Mouse (Mus musculus) common myeloid progenitor, adult 5-6 weeks (primary cell): ENCODE results near the gene A930018P22Rik. TPM values are rescaled to one million over a fixed set of nuclear protein-coding genes. Genes with fewer than 3 reads are reported as not detected.

Experiments
- ATAC-seq: replicated peaks from 2 replicates; pipeline ENCODE4 v1.8.0; 2016; ENCODE audit warnings: low read depth, mild to moderate bottlenecking, moderate TSS enrichment, inconsistent platforms; ENCODE audit not compliant: poor library complexity, severe bottlenecking
- total RNA-seq: library from RNA; stranded (forward); fragments of 200-1000, 187-1606 nt; gene quantifications from 2 replicates; pipeline ENCODE4 v1.2.3, GENCODE M21; 2017

The A930018P22Rik gene
- total RNA-seq, 1 experiment from 2014 or later: not detected

- no peak for ATAC-seq
These were observed 28.2 kb downstream of the A930018P22Rik start for GRCm38 (mm10) chr2:104150608-104151397.

GRCm38 (mm10) chr2:104153345-104153744, 30.8 kb downstream of the A930018P22Rik start:
- ATAC-seq: no peak

- no peak for ATAC-seq
These were observed 31.3 kb downstream of the A930018P22Rik start for GRCm38 (mm10) chr2:104153876-104154275.

GRCm38 (mm10) chr2:104157831-104158230, 35.3 kb downstream of the A930018P22Rik start:
- no peak for ATAC-seq

DNA sequence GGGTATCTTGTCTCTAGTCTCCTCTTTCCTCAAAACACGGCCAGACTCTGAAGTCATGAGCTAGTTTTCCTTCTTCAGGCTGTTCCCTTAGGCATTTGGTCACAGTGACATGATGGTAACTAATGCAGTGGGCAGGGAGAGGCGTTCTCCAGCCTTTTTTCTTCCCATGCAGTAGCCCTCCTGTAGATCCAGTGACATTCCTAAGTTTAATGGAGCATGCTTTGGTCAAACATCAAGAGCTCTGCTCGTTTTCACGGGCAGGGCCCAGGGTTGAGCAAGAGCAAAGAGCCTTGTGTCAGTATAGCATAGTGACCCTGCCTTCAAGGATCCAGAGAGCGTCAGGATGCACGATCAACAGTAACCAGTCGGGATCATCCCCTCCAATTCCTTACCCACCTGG, 40.8 kb downstream of the A930018P22Rik start:
- no peak for ATAC-seq

GRCm38 (mm10) chr2:104163978-104164487, 41.5 kb downstream of the A930018P22Rik start:
- no peak for ATAC-seq

GRCm38 (mm10) chr2:104165631-104166030, 43.1 kb downstream of the A930018P22Rik start:
- no peak for ATAC-seq

- no peak for ATAC-seq
These were observed 45.2 kb downstream of the A930018P22Rik start for GRCm38 (mm10) chr2:104167765-104168164.

GRCm38 (mm10) chr2:104168186-104168896, 45.8 kb downstream of the A930018P22Rik start:
- no peak for ATAC-seq

- peak; percentile 39 for ATAC-seq
These were observed 50.3 kb downstream of the A930018P22Rik start for GRCm38 (mm10) chr2:104172695-104173348.

DNA sequence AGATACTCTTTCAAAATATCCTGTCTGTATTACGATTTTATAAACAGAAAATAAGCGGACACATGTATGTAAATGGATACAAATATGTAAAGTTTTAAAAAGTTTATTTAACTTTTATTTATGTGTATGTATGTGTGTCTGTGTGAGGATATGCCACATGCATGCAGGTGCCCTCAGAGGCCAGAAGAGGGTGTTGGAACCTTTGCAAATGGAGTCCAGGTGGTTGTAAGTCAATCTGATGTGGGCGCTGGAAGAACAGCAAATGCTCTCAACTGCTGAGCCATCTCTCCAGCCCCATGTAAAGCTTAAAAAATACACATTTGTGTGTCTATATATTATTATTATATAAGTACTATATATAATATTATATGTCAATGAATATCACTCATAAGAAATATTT, 50.9 kb downstream of the A930018P22Rik start:
- no peak for ATAC-seq

Other genes starting within 250 kb of the A930018P22Rik start
- gene Lmo2, start 164.8 kb upstream of the A930018P22Rik start, total RNA-seq: 380 and 387 TPM in 2 replicates
- 82.4 and 96.6 TPM in 2 replicates for gene Fbxo3, start 95.0 kb upstream of the A930018P22Rik start, total RNA-seq
- gene 4931422A03Rik, start 94.4 kb upstream of the A930018P22Rik start, total RNA-seq: 0.44 and 0.96 TPM in 2 replicates
- not detected in 2 replicates for gene Gm10912, start 56.9 kb upstream of the A930018P22Rik start, total RNA-seq
- gene Gm10799, start 54.2 kb upstream of the A930018P22Rik start, total RNA-seq: not detected in 2 replicates
- 6.5 and 18.1 TPM in 2 replicates for gene Cd59b, start 52.9 kb upstream of the A930018P22Rik start, total RNA-seq
- gene Cd59a, start 27.0 kb upstream of the A930018P22Rik start, total RNA-seq: 11.8 and 14.1 TPM in 2 replicates